Mouse (Mus musculus) spleen, postnatal 14 days (tissue): ENCODE data around the gene Tmem201.
A peak's percentile ranks its signal among the peaks of the same experiment; 100 is the strongest.

Experiments used
- DNase-seq, 2 experiments: peaks; one replicate each; pipeline ENCODE4 v3.0.0; 2021 to 2022; ENCODE audit warnings: low spot score in 2 of 2

Tmem201 gene

GRCm38 (mm10) chr4:149749003-149749662 lies 11.3 kb upstream of the Tmem201 start:
- DNase-seq = no peak

GRCm38 (mm10) chr4:149744119-149744518 lies 6.3 kb upstream of the Tmem201 start:
- peak in 1 of 2 experiments; percentile 0 for DNase-seq

GRCm38 (mm10) chr4:149742011-149742530 lies 4.2 kb upstream of the Tmem201 start:
- DNase-seq = no peak

GRCm38 (mm10) chr4:149740301-149740700 lies 2.5 kb upstream of the Tmem201 start:
- no peak for DNase-seq

GRCm38 (mm10) chr4:149739478-149739877 lies 1.6 kb upstream of the Tmem201 start:
- DNase-seq = no peak

- DNase-seq = no peak
Observed at GRCm38 (mm10) chr4:149736581-149736980, 1.3 kb downstream of the Tmem201 start.

- DNase-seq = no peak
Observed at GRCm38 (mm10) chr4:149735624-149736250, 2.1 kb downstream of the Tmem201 start.

- DNase-seq = no peak
Observed at GRCm38 (mm10) chr4:149734730-149735475, 2.9 kb downstream of the Tmem201 start.

- DNase-seq = no peak
Observed at GRCm38 (mm10) chr4:149734246-149734645, 3.6 kb downstream of the Tmem201 start.

GRCm38 (mm10) chr4:149733748-149734147 lies 4.1 kb downstream of the Tmem201 start:
- no peak for DNase-seq

- no peak for DNase-seq
Observed at GRCm38 (mm10) chr4:149732800-149733199, 5.0 kb downstream of the Tmem201 start.

GRCm38 (mm10) chr4:149732313-149732712 lies 5.5 kb downstream of the Tmem201 start:
- DNase-seq = no peak

GRCm38 (mm10) chr4:149730827-149731226 lies 7.0 kb downstream of the Tmem201 start:
- DNase-seq = no peak

- DNase-seq = no peak
Observed at GRCm38 (mm10) chr4:149728810-149729209, 9.0 kb downstream of the Tmem201 start.

- DNase-seq = no peak
Observed at GRCm38 (mm10) chr4:149727636-149728035, 10.2 kb downstream of the Tmem201 start.

- peak in 1 of 2 experiments; percentile 65 for DNase-seq
Observed at GRCm38 (mm10) chr4:149725661-149726350, 12.0 kb downstream of the Tmem201 start.

- no peak for DNase-seq
Observed at GRCm38 (mm10) chr4:149724916-149725470, 12.9 kb downstream of the Tmem201 start.

- peak in 1 of 2 experiments; percentile 39 for DNase-seq
Observed at GRCm38 (mm10) chr4:149723855-149724731, 13.8 kb downstream of the Tmem201 start.

- DNase-seq = no peak
Observed at GRCm38 (mm10) chr4:149723021-149723390, 14.8 kb downstream of the Tmem201 start.
